In genomic region chr15:10923076-10923995, GRCm38 (mm10) we compare ENCODE assay signal across 27 mouse cellular contexts. TPM values are rescaled to one million over a fixed set of nuclear protein-coding genes. Genes with fewer than 3 reads are reported as not detected.
DNase-seq lines count a peak whose midpoint lies in the region; ATAC-seq and TF ChIP-seq lines count a peak whose summit lies in the region.
"Had no signal": no experiment of that assay in that cellular context is flagged by ENCODE, and none has a peak within 500 bp of the region (broad histone marks: within the 10 kb centered on the region; RNA-seq: fewer than 3 reads in every experiment).

No protein-coding gene starts in this region.

- peak; percentile 64 for DNase-seq in kidney, adult 2 months
- peak; percentile 23 for DNase-seq in brain, adult 2 months (ENCODE audit: low read depth, low spot score)
- DNase-seq in cerebellum, adult 11-12 months = peak; percentile 25
- peak; percentile 44 for DNase-seq in cerebellum, adult 9-11 months
- no peak for DNase-seq in urinary bladder, postnatal 36 days (ENCODE audit: low spot score in 2 of 2)
- DNase-seq in right cerebral cortex, postnatal 4 days = no peak
- no peak for DNase-seq in lung, postnatal 36 days
- DNase-seq: adrenal gland, postnatal 25 days; gastrocnemius, postnatal 25 days; heart, adult 18-20 months; kidney, adult 18-20 months; liver, postnatal 0 days; retina, postnatal 1 day; right cerebral cortex, postnatal 25 days; spleen, adult 18-20 months; thymus, adult 18-20 months; thymus, postnatal 4 days had no signal

- H3K4me3 ChIP-seq in kidney, adult 2 months (ENCODE audit: insufficient read depth, low read depth, low read length) = no peak overlapping the region
- no peak overlapping the region for H3K4me3 ChIP-seq in kidney, embryonic 15.5 days (replicated peaks)
- H3K4me3 ChIP-seq: forebrain, embryonic 13.5 days; heart, embryonic 12.5 days; limb, embryonic 12.5 days; midbrain, embryonic 13.5 days had no signal

- no peak for ATAC-seq in kidney, embryonic 15.5 days (replicated peaks; ENCODE audit: low FRiP score)
- ATAC-seq: CD4-positive, CD25-positive, alpha-beta regulatory T cell, adult 4 months; liver, postnatal 0 days had no signal

- no peak overlapping the region for H3K27ac ChIP-seq in kidney, adult 2 months (ENCODE audit: insufficient read depth, low read depth, low read length)
- no peak overlapping the region for H3K27ac ChIP-seq in kidney, embryonic 15.5 days
- H3K27ac ChIP-seq: forebrain, embryonic 13.5 days; hindbrain, embryonic 14.5 days; limb, embryonic 12.5 days; macrophage; midbrain, embryonic 13.5 days; stomach, postnatal 0 days had no signal

- no peak overlapping the region for H3K4me2 ChIP-seq in kidney, embryonic 15.5 days
- H3K4me2 ChIP-seq: forebrain, embryonic 13.5 days; heart, embryonic 12.5 days; hindbrain, embryonic 14.5 days; limb, embryonic 12.5 days; liver, embryonic 11.5 days; midbrain, embryonic 13.5 days had no signal

- TF ChIP-seq CTCF in kidney, adult 2 months (conservative IDR thresholded peaks at IDR 0.05; ENCODE audit: insufficient read depth, insufficient read length, low read depth, low read length) = no peak

- no peaks in the 10 kb centered on the region for H3K9me3 ChIP-seq in kidney, embryonic 15.5 days (replicated peaks)
- H3K9me3 ChIP-seq: forebrain, embryonic 13.5 days; heart, embryonic 12.5 days; limb, embryonic 12.5 days; midbrain, embryonic 13.5 days had no signal

- H3K9ac ChIP-seq in kidney, embryonic 15.5 days = no peak overlapping the region
- H3K9ac ChIP-seq: forebrain, embryonic 13.5 days; heart, embryonic 12.5 days; hindbrain, embryonic 14.5 days; limb, embryonic 12.5 days; liver, postnatal 0 days; midbrain, embryonic 13.5 days had no signal

- 66% methylated on average over 4 of the region's 4 CpGs for WGBS in kidney, adult 2 months
- 66% methylated on average over 4 of the region's 4 CpGs for WGBS in kidney, embryonic 15.5 days

- no peaks in the 10 kb centered on the region for H3K36me3 ChIP-seq in kidney, adult 2 months (ENCODE audit: control insufficient read depth, insufficient read depth, low read length)
- no peaks in the 10 kb centered on the region for H3K36me3 ChIP-seq in kidney, embryonic 15.5 days
- H3K36me3 ChIP-seq: heart, embryonic 12.5 days; limb, embryonic 12.5 days; midbrain, embryonic 13.5 days had no signal

- TF ChIP-seq POLR2A in kidney, adult 2 months (IDR thresholded peaks at IDR 0.05; ENCODE audit: low read depth, low read length) = no peak

- peaks cover 5% of the 10 kb centered on the region; the same call in 1 of the 2 replicates for H3K4me1 ChIP-seq in kidney, adult 2 months (ENCODE audit: control insufficient read depth, insufficient read depth, low read length)
- no peaks in the 10 kb centered on the region for H3K4me1 ChIP-seq in kidney, embryonic 15.5 days
- H3K4me1 ChIP-seq: heart, embryonic 12.5 days; limb, embryonic 12.5 days; midbrain, embryonic 13.5 days had no signal

- no peaks in the 10 kb centered on the region for H3K27me3 ChIP-seq in kidney, adult 2 months (replicated peaks; ENCODE audit: control insufficient read depth, insufficient read depth, low read length)
- H3K27me3 ChIP-seq in kidney, embryonic 15.5 days = 0 out of 2 replicates have a peak, but pooled peaks cover 3% of the 10 kb centered on the region
- H3K27me3 ChIP-seq: forebrain, embryonic 13.5 days; limb, embryonic 12.5 days; midbrain, embryonic 13.5 days had no signal

RNA-seq across cellular contexts. Expression of gene C1qtnf3, which starts 28.8 kb away (rescaled TPM):
- 22.3 and 22.4 TPM in 2 replicates for polyA plus RNA-seq in kidney, adult 2 months (2012; rRNA removed)
- polyA plus RNA-seq in kidney, embryonic 15.5 days (2015; fragmentation: Nextera tagmentation; extraction: Ambion mirVana) = 14.7 and 15.8 TPM in 2 replicates
- polyA plus RNA-seq: CD4-positive, CD25-positive, alpha-beta regulatory T cell, adult 4 months; macrophage had no signal

RNA-seq across cellular contexts. Expression of gene Amacr, which starts 58.2 kb away (rescaled TPM):
- 66.9 and 71.9 TPM in 2 replicates for polyA plus RNA-seq in kidney, adult 2 months (2012; rRNA removed)
- 26.0 and 31.2 TPM in 2 replicates for polyA plus RNA-seq in kidney, embryonic 15.5 days (2015; fragmentation: Nextera tagmentation; extraction: Ambion mirVana)

Comparison
In these comparisons a context has a peak if more than half of its experiments do, and no peak if none do; other contexts are left out.
1. DNase-seq: peak in kidney, adult 2 months (single experiment), brain, adult 2 months (single experiment), cerebellum, adult 11-12 months (single experiment) and cerebellum, adult 9-11 months (single experiment); none in urinary bladder, postnatal 36 days (0 of 2), right cerebral cortex, postnatal 4 days (single experiment) and lung, postnatal 36 days (single experiment).